Mouse (Mus musculus) adipose tissue, adult 10 weeks (tissue): ENCODE measurements around the gene Lrrc8c. TPM values are rescaled to one million over a fixed set of nuclear protein-coding genes. Genes with fewer than 3 reads are reported as not detected.

Source experiments
- polyA plus RNA-seq: library from polyadenylated mRNA; stranded (reverse); fragments of 350-450 nt; fragmentation: Illumina TruSeq; extraction: RNeasy Lipid Tissue Mini Kit (QIAGEN cat#74804); gene quantifications from one replicate; pipeline ENCODE4 v1.2.3, GENCODE M21; 2014; ENCODE audit warnings: low read depth, low replicate concordance

Gene Lrrc8c
- polyA plus RNA-seq, result 13.3 TPM

GRCm38 (mm10) chr5:105519096-105519975, at the start of gene Lrrc8c:
Lrrc8c (plus strand) TSS chr5:105519388.

Other genes starting within 250 kb of the Lrrc8c start
- 0.50 TPM for gene Gm43302, start 225.7 kb upstream of the Lrrc8c start, polyA plus RNA-seq
- 13.2 TPM for gene Gbp6, start 225.7 kb upstream of the Lrrc8c start, polyA plus RNA-seq
- 12.3 TPM for gene Lrrc8b, start 103.6 kb upstream of the Lrrc8c start, polyA plus RNA-seq
- 21.6 TPM for gene Lrrc8d, start 180.6 kb downstream of the Lrrc8c start, polyA plus RNA-seq